Mouse (Mus musculus): ENCODE data around the gene Calr3. TPM values are rescaled to one million over a fixed set of nuclear protein-coding genes. Genes with fewer than 3 reads are reported as not detected.

The Calr3 gene
- polyA plus RNA-seq, 2 experiments = 0.62 to 1.7 TPM

DNA sequence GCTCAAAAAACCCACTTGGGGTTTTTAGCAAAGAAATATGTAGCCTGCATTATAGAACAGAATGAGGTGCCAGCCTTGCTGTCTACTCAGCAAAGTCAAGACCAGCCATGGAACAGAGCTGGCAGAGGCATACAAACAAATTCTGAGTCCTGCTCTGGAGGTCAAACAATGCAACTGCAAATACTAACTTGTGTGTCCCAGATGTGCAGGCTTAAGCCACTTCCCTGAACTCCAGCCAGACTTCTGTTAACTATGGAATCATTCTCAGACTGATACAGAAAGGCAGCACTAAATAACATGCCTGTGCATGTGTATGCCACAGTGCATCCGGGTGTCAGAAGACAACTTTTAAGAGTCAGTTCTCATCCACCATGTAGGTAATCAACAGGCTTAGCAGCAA lies 35.8 kb downstream of the Calr3 start:
- TF ChIP-seq POLR2A (IDR thresholded peaks at IDR 0.05; ENCODE audit: borderline replicate concordance, extremely low read depth, insufficient read depth, insufficient read length) = no peak
- H3K4me1 ChIP-seq (ENCODE audit: control insufficient read depth, insufficient read depth, low read length) = 0 out of 2 replicates have a peak, but pooled peaks cover 3% of the 10 kb centered on the region
- no peaks in the 10 kb centered on the region for H3K36me3 ChIP-seq (ENCODE audit: control insufficient read depth, insufficient read depth, low read length)
- no peaks in the 10 kb centered on the region for H3K27me3 ChIP-seq (ENCODE audit: control insufficient read depth, insufficient read depth, low read length)
- DNase-seq (ENCODE audit: low spot score) (peak; percentile 27), ATAC-seq (ENCODE audit: low FRiP score, low read depth) (no peak)
- no peak overlapping the region for H3K27ac ChIP-seq (replicated peaks; ENCODE audit: low read depth, low read length)
- WGBS = 50% methylated on average over 1 of the region's 1 CpGs
- H3K9me3 ChIP-seq (ENCODE audit: control insufficient read depth, low read length) = no peaks in the 10 kb centered on the region
- H3K4me3 ChIP-seq (replicated peaks; ENCODE audit: low read length) = no peak overlapping the region
- H3K9ac ChIP-seq (ENCODE audit: low read depth, low read length, severe bottlenecking) = no peak overlapping the region
- H3K4me2 ChIP-seq (replicated peaks; ENCODE audit: low read depth, low read length, severe bottlenecking) = no peak overlapping the region

DNA sequence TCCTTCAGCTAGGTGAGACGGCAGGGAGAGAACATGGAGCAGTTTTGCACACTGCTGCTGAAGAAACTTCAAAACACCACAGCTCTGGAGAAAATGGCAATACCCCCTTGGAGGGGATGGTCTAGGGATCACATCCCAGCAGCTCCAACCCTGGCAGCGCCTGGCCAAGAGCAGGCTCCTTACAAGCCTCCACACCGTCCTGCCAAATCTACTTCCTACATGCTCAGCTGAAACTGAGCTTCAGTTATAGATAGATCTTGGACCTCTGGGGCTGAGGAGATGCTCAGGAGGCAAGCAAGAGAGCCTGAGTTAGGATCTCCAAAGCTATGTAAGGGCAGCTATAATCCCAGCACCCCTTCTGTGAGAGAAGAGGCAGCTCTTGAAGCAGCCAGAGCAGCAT lies 40.7 kb downstream of the Calr3 start:
- H3K36me3 ChIP-seq (ENCODE audit: control insufficient read depth, insufficient read depth, low read length) = peaks cover 16% of the 10 kb centered on the region
- WGBS = 91% methylated on average over 3 of the region's 3 CpGs

DNA sequence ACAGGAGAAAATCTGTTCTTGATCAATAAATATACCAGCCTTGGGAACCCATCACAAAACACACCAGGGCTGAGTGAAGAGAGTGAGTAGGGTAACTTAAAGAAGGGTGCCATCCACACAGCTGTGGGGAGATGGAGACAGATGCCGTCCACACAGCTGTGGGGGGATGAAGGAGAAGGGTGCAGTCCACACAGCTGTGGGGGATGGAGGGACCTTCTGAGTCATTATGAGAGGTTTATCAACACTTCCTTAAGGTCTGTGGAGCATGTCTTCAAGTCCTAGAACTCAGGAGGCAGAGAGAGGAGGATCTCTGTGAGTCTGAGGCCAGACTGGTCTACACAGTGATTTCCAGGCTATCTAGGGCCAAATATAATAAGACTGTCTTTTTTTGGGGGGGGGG lies 42.3 kb downstream of the Calr3 start:
- Histone ChIP-seq H3K4me1 (ENCODE audit: control insufficient read depth, insufficient read depth, low read length) (no peaks in the 10 kb centered on the region), H3K27me3 (ENCODE audit: control insufficient read depth, insufficient read depth, low read length) (no peaks in the 10 kb centered on the region), H3K36me3 (ENCODE audit: control insufficient read depth, insufficient read depth, low read length) (peaks cover 32% of the 10 kb centered on the region), H3K4me2 (replicated peaks; ENCODE audit: low read depth, low read length, severe bottlenecking) (no peak overlapping the region), H3K9me3 (ENCODE audit: control insufficient read depth, low read length) (no peaks in the 10 kb centered on the region), H3K9ac (ENCODE audit: low read depth, low read length, severe bottlenecking) (no peak overlapping the region), H3K4me3 (replicated peaks; ENCODE audit: low read length) (no peak overlapping the region), H3K27ac (replicated peaks; ENCODE audit: low read depth, low read length) (no peak overlapping the region)
- no peak for ATAC-seq (ENCODE audit: low FRiP score, low read depth)
- no peak for DNase-seq (ENCODE audit: low spot score)
- no peak for TF ChIP-seq POLR2A (IDR thresholded peaks at IDR 0.05; ENCODE audit: borderline replicate concordance, extremely low read depth, insufficient read depth, insufficient read length)
- 58% methylated on average over 1 of the region's 1 CpGs for WGBS

More for the DNA sequence above, 40.7 kb downstream of the Calr3 start:
- no peak overlapping the region for H3K9ac ChIP-seq (ENCODE audit: low read depth, low read length, severe bottlenecking)
- H3K9me3 ChIP-seq (ENCODE audit: control insufficient read depth, low read length) = no peaks in the 10 kb centered on the region
- H3K4me1 ChIP-seq (ENCODE audit: control insufficient read depth, insufficient read depth, low read length) = no peaks in the 10 kb centered on the region
- H3K4me2 ChIP-seq (replicated peaks; ENCODE audit: low read depth, low read length, severe bottlenecking) = no peak overlapping the region
- no peak overlapping the region for H3K4me3 ChIP-seq (replicated peaks; ENCODE audit: low read length)
- ATAC-seq (ENCODE audit: low FRiP score, low read depth) (no peak), DNase-seq (ENCODE audit: low spot score) (no peak)
- TF ChIP-seq POLR2A (IDR thresholded peaks at IDR 0.05; ENCODE audit: borderline replicate concordance, extremely low read depth, insufficient read depth, insufficient read length) = no peak
- H3K27me3 ChIP-seq (ENCODE audit: control insufficient read depth, insufficient read depth, low read length) = no peaks in the 10 kb centered on the region
- no peak overlapping the region for H3K27ac ChIP-seq (replicated peaks; ENCODE audit: low read depth, low read length)

DNA sequence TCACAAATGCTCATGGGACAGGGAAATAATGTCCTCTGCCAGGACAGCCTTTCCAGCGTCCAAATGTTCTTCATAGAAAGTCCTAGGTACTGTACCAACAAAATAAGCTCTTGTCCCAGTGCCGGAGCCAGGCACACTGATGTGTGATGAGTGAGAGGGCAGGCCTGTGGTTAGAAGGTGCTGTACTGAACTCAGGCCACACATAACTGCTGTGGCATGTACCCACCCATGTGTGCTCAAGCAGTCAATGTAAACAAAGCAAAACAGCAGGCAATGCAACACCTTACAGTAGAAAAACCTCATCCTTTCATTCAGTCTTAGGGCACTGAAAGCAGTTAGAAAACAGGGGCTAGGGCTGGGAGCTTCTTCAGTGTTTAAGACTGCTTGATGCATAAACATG lies 57.9 kb downstream of the Calr3 start:
- no peak for DNase-seq (ENCODE audit: low spot score)
- no peak for TF ChIP-seq POLR2A (IDR thresholded peaks at IDR 0.05; ENCODE audit: borderline replicate concordance, extremely low read depth, insufficient read depth, insufficient read length)
- peaks cover 98% of the 10 kb centered on the region for H3K36me3 ChIP-seq (ENCODE audit: control insufficient read depth, insufficient read depth, low read length)

DNA sequence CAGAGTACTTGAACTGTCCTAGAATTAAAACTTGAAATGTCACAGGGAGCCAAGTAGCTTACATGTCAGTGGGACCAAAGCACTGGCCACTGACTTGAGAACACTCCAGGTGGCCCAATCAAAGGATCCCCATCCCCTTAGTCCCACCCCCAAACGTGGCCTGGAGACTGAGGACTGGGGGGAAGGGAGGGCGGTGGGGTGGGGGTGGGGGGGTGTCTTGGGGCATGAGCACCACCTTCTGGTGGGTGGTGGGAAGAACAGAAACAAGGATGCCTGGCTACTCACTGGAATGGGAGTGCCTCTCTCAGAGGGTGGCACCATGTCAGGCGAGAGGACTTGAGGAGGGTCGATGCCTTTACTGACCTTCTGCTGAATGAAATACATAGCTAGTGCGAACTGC lies 61.3 kb downstream of the Calr3 start:
- 54% methylated on average over 5 of the region's 5 CpGs for WGBS
- Histone ChIP-seq H3K9me3 (ENCODE audit: control insufficient read depth, low read length) (no peaks in the 10 kb centered on the region), H3K4me3 (replicated peaks; ENCODE audit: low read length) (no peak overlapping the region), H3K9ac (ENCODE audit: low read depth, low read length, severe bottlenecking) (no peak overlapping the region), H3K27ac (replicated peaks; ENCODE audit: low read depth, low read length) (no peak overlapping the region), H3K27me3 (ENCODE audit: control insufficient read depth, insufficient read depth, low read length) (no peaks in the 10 kb centered on the region), H3K36me3 (ENCODE audit: control insufficient read depth, insufficient read depth, low read length) (peaks cover 97% of the 10 kb centered on the region), H3K4me1 (ENCODE audit: control insufficient read depth, insufficient read depth, low read length) (no peaks in the 10 kb centered on the region), H3K4me2 (replicated peaks; ENCODE audit: low read depth, low read length, severe bottlenecking) (no peak overlapping the region)
- no peak for TF ChIP-seq POLR2A (IDR thresholded peaks at IDR 0.05; ENCODE audit: borderline replicate concordance, extremely low read depth, insufficient read depth, insufficient read length)
- no peak for ATAC-seq (ENCODE audit: low FRiP score, low read depth)
- DNase-seq (ENCODE audit: low spot score) = no peak

More for the DNA sequence above, 57.9 kb downstream of the Calr3 start:
- H3K27me3 ChIP-seq (ENCODE audit: control insufficient read depth, insufficient read depth, low read length) = no peaks in the 10 kb centered on the region
- H3K4me3 ChIP-seq (replicated peaks; ENCODE audit: low read length) = no peak overlapping the region
- no peak overlapping the region for H3K27ac ChIP-seq (replicated peaks; ENCODE audit: low read depth, low read length)
- WGBS = 92% methylated on average over 2 of the region's 2 CpGs
- no peaks in the 10 kb centered on the region for H3K9me3 ChIP-seq (ENCODE audit: control insufficient read depth, low read length)
- H3K4me2 ChIP-seq (replicated peaks; ENCODE audit: low read depth, low read length, severe bottlenecking) = no peak overlapping the region
- no peak for ATAC-seq (ENCODE audit: low FRiP score, low read depth)
- no peaks in the 10 kb centered on the region for H3K4me1 ChIP-seq (ENCODE audit: control insufficient read depth, insufficient read depth, low read length)
- H3K9ac ChIP-seq (ENCODE audit: low read depth, low read length, severe bottlenecking) = no peak overlapping the region

DNA sequence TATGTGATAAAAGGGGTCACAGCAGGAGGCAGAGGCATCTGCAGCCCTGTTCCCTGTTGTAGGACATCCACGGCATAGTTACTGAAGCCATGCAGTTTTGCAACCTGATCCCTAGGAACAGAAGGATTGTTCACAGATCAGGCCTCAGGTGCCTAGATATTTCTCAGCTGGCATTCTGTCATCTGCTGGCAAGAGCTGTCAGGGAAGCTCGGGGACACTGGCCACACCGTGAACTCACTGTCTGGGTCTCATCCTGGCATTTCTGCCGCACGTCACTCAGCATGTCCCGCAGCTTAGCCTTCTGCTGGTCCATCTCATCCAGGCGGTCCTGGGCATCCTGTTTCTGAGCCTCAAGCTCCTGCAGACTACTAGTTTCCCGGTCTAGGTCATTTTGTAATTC lies 63.0 kb downstream of the Calr3 start:
- Histone ChIP-seq H3K4me2 (replicated peaks; ENCODE audit: low read depth, low read length, severe bottlenecking) (no peak overlapping the region), H3K9me3 (ENCODE audit: control insufficient read depth, low read length) (no peaks in the 10 kb centered on the region), H3K9ac (ENCODE audit: low read depth, low read length, severe bottlenecking) (no peak overlapping the region), H3K27ac (replicated peaks; ENCODE audit: low read depth, low read length) (no peak overlapping the region), H3K4me3 (replicated peaks; ENCODE audit: low read length) (no peak overlapping the region), H3K36me3 (ENCODE audit: control insufficient read depth, insufficient read depth, low read length) (peaks cover 96% of the 10 kb centered on the region), H3K27me3 (ENCODE audit: control insufficient read depth, insufficient read depth, low read length) (no peaks in the 10 kb centered on the region), H3K4me1 (ENCODE audit: control insufficient read depth, insufficient read depth, low read length) (no peaks in the 10 kb centered on the region)
- DNase-seq (ENCODE audit: low spot score) (no peak), ATAC-seq (ENCODE audit: low FRiP score, low read depth) (no peak)
- 90% methylated on average over 8 of the region's 8 CpGs for WGBS
- TF ChIP-seq POLR2A (IDR thresholded peaks at IDR 0.05; ENCODE audit: borderline replicate concordance, extremely low read depth, insufficient read depth, insufficient read length) = no peak

Measured in limb, embryonic 14.5 days (tissue).